10 mouse cellular contexts compared by ENCODE assay signal in genomic region chr16:43286319-43286718, GRCm38 (mm10).
DNase-seq lines count a peak whose midpoint lies in the region; ATAC-seq lines count a peak whose summit lies in the region.
"Had no signal": no experiment of that assay in that cellular context is flagged by ENCODE, and none has a peak within 500 bp of the region (broad histone marks: within the 10 kb centered on the region; RNA-seq: fewer than 3 reads in every experiment).

No protein-coding gene starts in this region.

- no peaks in the 10 kb centered on the region for H3K9me3 ChIP-seq in hindbrain, embryonic 11.5 days (ENCODE audit: control insufficient read depth, low read length)
- H3K9me3 ChIP-seq in neural tube, embryonic 14.5 days (ENCODE audit: control insufficient read depth, low read length): no peaks in the 10 kb centered on the region

- H3K4me3 ChIP-seq in hindbrain, embryonic 11.5 days (ENCODE audit: low read depth, low read length): no peak overlapping the region
- H3K4me3 ChIP-seq in neural tube, embryonic 14.5 days (ENCODE audit: low read depth, low read length): no peak overlapping the region
- H3K4me3 ChIP-seq: left cerebral cortex, adult 2 months had no signal

- 41% methylated on average over 1 of the region's 1 CpGs for WGBS in hindbrain, embryonic 11.5 days
- 17% methylated on average over 1 of the region's 1 CpGs for WGBS in neural tube, embryonic 14.5 days

- H3K27me3 ChIP-seq in hindbrain, embryonic 11.5 days (ENCODE audit: control insufficient read depth, insufficient read depth, low read length): no peaks in the 10 kb centered on the region
- no peaks in the 10 kb centered on the region for H3K27me3 ChIP-seq in neural tube, embryonic 14.5 days (ENCODE audit: control insufficient read depth, insufficient read depth, low read length)

- ATAC-seq in hindbrain, embryonic 11.5 days (ENCODE audit: low FRiP score): peak; percentile 89
- ATAC-seq in neural tube, embryonic 14.5 days (ENCODE audit: low read depth): peak; percentile 88

- no peak overlapping the region for H3K9ac ChIP-seq in hindbrain, embryonic 11.5 days (ENCODE audit: low read depth, low read length)
- no peak overlapping the region for H3K9ac ChIP-seq in neural tube, embryonic 14.5 days (replicated peaks; ENCODE audit: low read depth, low read length)

- intact Hi-C loops in left cerebral cortex, postnatal 10 days (cut with DNase I): no loop called here
- intact Hi-C loops in left cerebral cortex, postnatal 25 days (cut with DNase I): no loop called here
- intact Hi-C loops in heart, postnatal 25 days (cut with DNase I): loop anchor here (5.0 kb wide), 1 partner anchor 46 kb away; no protein-coding TSS in a partner anchor

- H3K36me3 ChIP-seq in hindbrain, embryonic 11.5 days (ENCODE audit: control insufficient read depth, insufficient read depth, low read length): no peaks in the 10 kb centered on the region
- no peaks in the 10 kb centered on the region for H3K36me3 ChIP-seq in neural tube, embryonic 14.5 days (ENCODE audit: control insufficient read depth, insufficient read depth, low read length)

- H3K4me2 ChIP-seq in hindbrain, embryonic 11.5 days (replicated peaks; ENCODE audit: low read depth, low read length): no peak overlapping the region
- no peak overlapping the region for H3K4me2 ChIP-seq in neural tube, embryonic 14.5 days (ENCODE audit: low read depth, low read length)

- 0 out of 2 replicates have a peak overlapping the region, but pooled peaks have one; percentile 39 for H3K27ac ChIP-seq in hindbrain, embryonic 11.5 days (ENCODE audit: low read depth, low read length)
- peak overlapping the region; percentile 57 for H3K27ac ChIP-seq in neural tube, embryonic 14.5 days (ENCODE audit: low read depth, low read length)
- H3K27ac ChIP-seq: left cerebral cortex, adult 2 months had no signal

- DNase-seq in left cerebral cortex, postnatal 10 days (ENCODE audit: extremely low spot score in 1 of 2, low spot score in 2 of 2): peak; percentile 21 to 34
- DNase-seq in left cerebral cortex, postnatal 25 days (ENCODE audit: low spot score in 2 of 2): no peak
- DNase-seq in embryo, embryonic 10.5 days (ENCODE audit: low spot score): peak; percentile 31
- DNase-seq in hindbrain, embryonic 11.5 days (ENCODE audit: low spot score): peak; percentile 35
- no peak for DNase-seq in thymus, postnatal 14 days
- no peak for DNase-seq in heart, postnatal 25 days (ENCODE audit: low spot score)
- DNase-seq: heart, postnatal 14 days; lung, postnatal 14 days had no signal

- H3K4me1 ChIP-seq in hindbrain, embryonic 11.5 days (replicated peaks; ENCODE audit: control insufficient read depth, insufficient read depth, low read length): no peaks in the 10 kb centered on the region
- 0 out of 2 replicates have a peak, but pooled peaks cover 3% of the 10 kb centered on the region for H3K4me1 ChIP-seq in neural tube, embryonic 14.5 days (ENCODE audit: control insufficient read depth, insufficient read depth, low read length)

Comparison
In these comparisons a context has a peak if more than half of its experiments do, and no peak if none do; other contexts are left out.
1. DNase-seq: peak in left cerebral cortex, postnatal 10 days (2 of 2), embryo, embryonic 10.5 days (single experiment) and hindbrain, embryonic 11.5 days (single experiment); none in left cerebral cortex, postnatal 25 days (0 of 2), thymus, postnatal 14 days (single experiment) and heart, postnatal 25 days (single experiment).